Mouse (Mus musculus): Measurements from ENCODE around the gene Ppcdc.

Ppcdc gene

GRCm38 (mm10) chr9:57345902-57346301 is 94.0 kb downstream of the Ppcdc start:
- no peak for DNase-seq

DNA sequence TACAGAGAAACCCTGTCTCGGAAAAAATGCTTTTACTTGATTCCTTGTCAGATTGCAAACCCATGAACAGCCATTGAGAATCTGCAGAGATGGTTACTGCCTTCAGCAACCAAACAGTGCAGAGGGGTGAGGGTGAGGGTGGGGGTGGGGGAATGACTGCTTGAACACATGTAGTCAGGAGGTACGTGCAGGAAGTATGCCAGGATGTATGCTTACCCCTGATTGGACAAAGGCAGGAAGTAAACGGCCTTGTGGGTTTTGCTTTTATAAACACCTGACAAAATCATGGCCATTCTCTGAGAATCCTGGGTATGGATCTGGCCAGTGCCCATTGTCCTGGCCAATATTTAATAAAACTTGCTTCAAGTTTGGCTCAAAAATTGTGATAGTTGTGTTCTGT is 96.2 kb downstream of the Ppcdc start:
- peak in 1 of 2 experiments; percentile 19 for DNase-seq

DNA sequence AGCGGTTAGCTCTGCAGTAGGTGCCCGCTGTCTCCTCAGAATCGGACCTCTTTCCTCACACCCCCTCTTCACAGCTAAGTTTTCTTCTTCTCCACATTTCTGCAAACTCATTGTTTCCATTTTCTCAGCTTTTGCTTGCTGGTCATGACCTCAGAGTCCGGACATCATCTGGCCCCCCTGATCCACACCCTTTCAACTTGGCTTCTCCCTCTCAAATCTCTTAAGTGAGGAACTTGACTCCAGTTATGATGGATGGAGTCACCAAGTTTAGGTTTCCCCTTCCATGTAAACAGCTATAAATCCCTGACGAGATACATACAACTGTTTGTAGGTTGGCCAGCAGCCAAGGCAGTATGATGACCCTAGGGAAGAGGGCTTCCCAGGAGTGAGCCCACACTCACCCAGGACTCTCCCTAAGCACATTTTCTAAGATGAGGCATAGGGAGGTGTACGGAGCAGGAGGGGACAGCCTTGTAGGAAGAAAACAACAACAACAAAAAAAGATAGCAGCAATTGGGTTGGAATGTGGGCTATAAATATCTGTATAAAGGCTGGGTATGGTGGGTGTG is 96.9 kb downstream of the Ppcdc start:
- peak; percentile 39 to 42 for DNase-seq

- DNase-seq, result no peak
Measured at GRCm38 (mm10) chr9:57342186-57342585, 97.7 kb downstream of the Ppcdc start.

GRCm38 (mm10) chr9:57340361-57340760 is 99.6 kb downstream of the Ppcdc start:
- no peak for DNase-seq

GRCm38 (mm10) chr9:57339577-57340210 is 100.2 kb downstream of the Ppcdc start:
- DNase-seq, result peak; percentile 16 to 34

DNA sequence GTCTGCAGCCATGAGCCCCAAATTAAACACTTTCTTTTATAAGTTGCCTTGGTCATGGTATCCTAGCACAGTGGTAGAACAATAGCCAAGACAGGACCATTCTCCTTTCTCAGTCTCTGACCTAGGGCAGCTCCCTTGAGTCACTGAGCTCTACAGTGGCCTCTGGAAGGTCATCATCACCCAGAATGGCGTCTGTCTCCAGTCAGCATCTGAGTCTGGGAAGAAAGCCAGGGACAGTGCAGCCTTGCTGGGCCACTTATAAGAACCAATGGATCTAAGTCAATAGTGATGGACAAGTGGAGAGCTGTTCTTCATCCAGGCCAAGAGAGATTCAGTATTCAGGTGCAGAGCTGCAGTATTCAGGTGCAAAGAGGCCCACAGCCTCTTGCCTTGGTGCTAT is 101.2 kb downstream of the Ppcdc start:
- no peak for DNase-seq
